Mouse (Mus musculus): ENCODE data around the gene Ttyh3. TPM values are rescaled to one million over a fixed set of nuclear protein-coding genes. Genes with fewer than 3 reads are reported as not detected.

Gene Ttyh3
- total RNA-seq, 1 experiment, result 18.6 TPM

GRCm38 (mm10) chr5:140649881-140650414 is 1.1 kb upstream of the Ttyh3 start:
- no peaks in the 10 kb centered on the region for H3K36me3 ChIP-seq (ENCODE audit: control insufficient read depth, insufficient read depth, low read length, poor library complexity, severe bottlenecking)
- no peak for TF ChIP-seq ZC3H11A (IDR thresholded peaks at IDR 0.05; ENCODE audit: borderline replicate concordance, low read depth, low read length)
- no peak for TF ChIP-seq ZNF384 (IDR thresholded peaks at IDR 0.05; ENCODE audit: low read depth, low read length)
- no peak for TF ChIP-seq HCFC1 (IDR thresholded peaks at IDR 0.05; ENCODE audit: borderline replicate concordance, insufficient read depth, low read length)
- TF ChIP-seq CHD2 (IDR thresholded peaks at IDR 0.05; ENCODE audit: low read depth, low read length), result no peak
- no peak for TF ChIP-seq MAFK (IDR thresholded peaks at IDR 0.05; ENCODE audit: insufficient read depth, low read depth, low read length)
- H3K4me3 ChIP-seq (ENCODE audit: insufficient read depth in 1 of 2, low read depth in 1 of 2, low read length in 2 of 2, poor library complexity in 1 of 2, severe bottlenecking in 1 of 2), result peak overlapping the region; percentile 52 to 60; a peak in 2 of 4 replicates
- H3K27ac ChIP-seq (ENCODE audit: insufficient read depth, low read depth, low read length, poor library complexity, severe bottlenecking), result no peak overlapping the region
- H3K9me3 ChIP-seq (ENCODE audit: control insufficient read depth, insufficient read depth, low read depth, low read length), result no peaks in the 10 kb centered on the region
- H3K9ac ChIP-seq (ENCODE audit: insufficient read depth, low read depth, low read length, poor library complexity, severe bottlenecking), result peak overlapping the region; percentile 72; the same call in 1 of the 2 replicates
- in situ Hi-C loops (cut with MboI; ENCODE audit: low sequenced_read_pairs in 2 of 2, unreplicated experiment in 2 of 2), result no loop called here
- H3K4me1 ChIP-seq (ENCODE audit: control insufficient read depth in 2 of 2, insufficient read depth in 2 of 2, low read length in 2 of 2, poor library complexity in 1 of 2), result peaks cover 0 to 11% of the 10 kb centered on the region in 2 experiments; a peak in 1 of 4 replicates
- DNase-seq (ENCODE audit: low read depth, low spot score), result no peak

- Histone ChIP-seq H3K4me3 (ENCODE audit: insufficient read depth in 1 of 2, low read depth in 1 of 2, low read length in 2 of 2, poor library complexity in 1 of 2, severe bottlenecking in 1 of 2) (peak overlapping the region; percentile 52 to 60), H3K27ac (ENCODE audit: insufficient read depth, low read depth, low read length, poor library complexity, severe bottlenecking) (no peak overlapping the region), H3K9ac (ENCODE audit: insufficient read depth, low read depth, low read length, poor library complexity, severe bottlenecking) (peak overlapping the region; percentile 72; the same call in 1 of the 2 replicates), H3K4me1 (ENCODE audit: control insufficient read depth in 2 of 2, insufficient read depth in 2 of 2, low read length in 2 of 2, poor library complexity in 1 of 2) (peaks cover 0 to 11% of the 10 kb centered on the region in 2 experiments; a peak in 1 of 4 replicates), H3K9me3 (ENCODE audit: control insufficient read depth, insufficient read depth, low read depth, low read length) (no peaks in the 10 kb centered on the region), H3K36me3 (ENCODE audit: control insufficient read depth, insufficient read depth, low read length, poor library complexity, severe bottlenecking) (no peaks in the 10 kb centered on the region)
- DNase-seq (ENCODE audit: low read depth, low spot score), result peak; percentile 96
- TF ChIP-seq MAFK (IDR thresholded peaks at IDR 0.05; ENCODE audit: insufficient read depth, low read depth, low read length), result no peak
- TF ChIP-seq ZC3H11A (IDR thresholded peaks at IDR 0.05; ENCODE audit: borderline replicate concordance, low read depth, low read length), result no peak
- no peak for TF ChIP-seq CHD2 (IDR thresholded peaks at IDR 0.05; ENCODE audit: low read depth, low read length)
- no peak for TF ChIP-seq ZNF384 (IDR thresholded peaks at IDR 0.05; ENCODE audit: low read depth, low read length)
- no peak for TF ChIP-seq HCFC1 (IDR thresholded peaks at IDR 0.05; ENCODE audit: borderline replicate concordance, insufficient read depth, low read length)
- in situ Hi-C loops (cut with MboI; ENCODE audit: low sequenced_read_pairs in 2 of 2, unreplicated experiment in 2 of 2), result no loop called here
Observed at GRCm38 (mm10) chr5:140649101-140649667, 353 bp upstream of the Ttyh3 start.

GRCm38 (mm10) chr5:140647821-140648518 is 861 bp downstream of the Ttyh3 start:
- Histone ChIP-seq H3K9me3 (ENCODE audit: control insufficient read depth, insufficient read depth, low read depth, low read length) (no peaks in the 10 kb centered on the region), H3K4me1 (ENCODE audit: control insufficient read depth in 2 of 2, insufficient read depth in 2 of 2, low read length in 2 of 2, poor library complexity in 1 of 2) (peaks cover 0 to 11% of the 10 kb centered on the region in 2 experiments; a peak in 1 of 4 replicates), H3K27ac (ENCODE audit: insufficient read depth, low read depth, low read length, poor library complexity, severe bottlenecking) (no peak overlapping the region), H3K4me3 (ENCODE audit: insufficient read depth in 1 of 2, low read depth in 1 of 2, low read length in 2 of 2, poor library complexity in 1 of 2, severe bottlenecking in 1 of 2) (peak overlapping the region; percentile 81 to 85), H3K36me3 (ENCODE audit: control insufficient read depth, insufficient read depth, low read length, poor library complexity, severe bottlenecking) (no peaks in the 10 kb centered on the region), H3K9ac (ENCODE audit: insufficient read depth, low read depth, low read length, poor library complexity, severe bottlenecking) (no peak overlapping the region)
- in situ Hi-C loops (cut with MboI; ENCODE audit: low sequenced_read_pairs in 2 of 2, unreplicated experiment in 2 of 2), result no loop called here
- TF ChIP-seq MAFK (IDR thresholded peaks at IDR 0.05; ENCODE audit: insufficient read depth, low read depth, low read length) (no peak), ZNF384 (IDR thresholded peaks at IDR 0.05; ENCODE audit: low read depth, low read length) (no peak), CHD2 (IDR thresholded peaks at IDR 0.05; ENCODE audit: low read depth, low read length) (no peak), ZC3H11A (IDR thresholded peaks at IDR 0.05; ENCODE audit: borderline replicate concordance, low read depth, low read length) (no peak), HCFC1 (IDR thresholded peaks at IDR 0.05; ENCODE audit: borderline replicate concordance, insufficient read depth, low read length) (no peak)
- DNase-seq (ENCODE audit: low read depth, low spot score), result no peak

GRCm38 (mm10) chr5:140647031-140647760 is 1.6 kb downstream of the Ttyh3 start:
- Histone ChIP-seq H3K4me1 (ENCODE audit: control insufficient read depth in 2 of 2, insufficient read depth in 2 of 2, low read length in 2 of 2, poor library complexity in 1 of 2) (peaks cover 0 to 11% of the 10 kb centered on the region in 2 experiments; a peak in 1 of 4 replicates), H3K9ac (ENCODE audit: insufficient read depth, low read depth, low read length, poor library complexity, severe bottlenecking) (no peak overlapping the region), H3K9me3 (ENCODE audit: control insufficient read depth, insufficient read depth, low read depth, low read length) (no peaks in the 10 kb centered on the region), H3K27ac (ENCODE audit: insufficient read depth, low read depth, low read length, poor library complexity, severe bottlenecking) (no peak overlapping the region), H3K36me3 (ENCODE audit: control insufficient read depth, insufficient read depth, low read length, poor library complexity, severe bottlenecking) (no peaks in the 10 kb centered on the region), H3K4me3 (ENCODE audit: insufficient read depth in 1 of 2, low read depth in 1 of 2, low read length in 2 of 2, poor library complexity in 1 of 2, severe bottlenecking in 1 of 2) (no peak overlapping the region)
- in situ Hi-C loops (cut with MboI; ENCODE audit: low sequenced_read_pairs in 2 of 2, unreplicated experiment in 2 of 2), result no loop called here
- DNase-seq (ENCODE audit: low read depth, low spot score), result no peak
- TF ChIP-seq MAFK (IDR thresholded peaks at IDR 0.05; ENCODE audit: insufficient read depth, low read depth, low read length) (no peak), HCFC1 (IDR thresholded peaks at IDR 0.05; ENCODE audit: borderline replicate concordance, insufficient read depth, low read length) (no peak), ZC3H11A (IDR thresholded peaks at IDR 0.05; ENCODE audit: borderline replicate concordance, low read depth, low read length) (no peak), ZNF384 (IDR thresholded peaks at IDR 0.05; ENCODE audit: low read depth, low read length) (no peak), CHD2 (IDR thresholded peaks at IDR 0.05; ENCODE audit: low read depth, low read length) (no peak)
